Mouse (Mus musculus) heart, postnatal 10 days (tissue): ENCODE results near the gene Alox12b. TPM values are rescaled to one million over a fixed set of nuclear protein-coding genes. Genes with fewer than 3 reads are reported as not detected.
A peak's percentile ranks its signal among the peaks of the same experiment; 100 is the strongest.

Source experiments
- DNase-seq, 2 experiments: peaks; one replicate each; pipeline ENCODE4 v3.0.0; 2021
- intact Hi-C: fragments of 180-260 bp; cut with DNase I; formaldehyde crosslinking; loops from one replicate; pipeline ENCODE4 v1.15.1; 2025
- total RNA-seq, 2 experiments: library from RNA; stranded (reverse); gene quantifications; 2 replicates each; pipeline ENCODE4 v1.2.3; 2021

Alox12b gene
- total RNA-seq, 2 experiments from 2014 or later = not detected

- intact Hi-C loops = no loop called here
- DNase-seq = no peak
Observed at GRCm38 (mm10) chr11:69169313-69169712, 12.5 kb downstream of the Alox12b start.

DNA sequence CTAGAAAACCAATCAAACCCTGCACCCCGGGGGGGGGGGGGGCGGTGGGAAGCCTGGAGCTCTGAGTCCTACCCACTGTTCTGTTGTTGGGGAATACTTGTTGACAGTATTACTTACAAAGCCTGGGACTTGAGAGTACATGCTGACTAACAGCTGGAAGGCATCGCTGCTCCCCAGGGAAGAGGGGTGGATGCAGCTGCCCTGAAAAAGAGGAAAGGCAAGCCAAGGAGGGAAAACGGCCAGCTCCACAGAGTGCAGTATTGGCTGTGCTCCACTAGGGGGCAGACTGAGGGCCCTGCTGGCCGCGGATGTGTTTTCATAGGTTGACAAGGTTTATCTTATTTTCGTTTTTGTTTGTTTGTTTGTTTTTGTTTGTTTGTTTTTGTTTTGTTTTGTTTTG is 14.8 kb downstream of the Alox12b start:
- intact Hi-C loops = no loop called here
- DNase-seq = peak; percentile 90

DNA sequence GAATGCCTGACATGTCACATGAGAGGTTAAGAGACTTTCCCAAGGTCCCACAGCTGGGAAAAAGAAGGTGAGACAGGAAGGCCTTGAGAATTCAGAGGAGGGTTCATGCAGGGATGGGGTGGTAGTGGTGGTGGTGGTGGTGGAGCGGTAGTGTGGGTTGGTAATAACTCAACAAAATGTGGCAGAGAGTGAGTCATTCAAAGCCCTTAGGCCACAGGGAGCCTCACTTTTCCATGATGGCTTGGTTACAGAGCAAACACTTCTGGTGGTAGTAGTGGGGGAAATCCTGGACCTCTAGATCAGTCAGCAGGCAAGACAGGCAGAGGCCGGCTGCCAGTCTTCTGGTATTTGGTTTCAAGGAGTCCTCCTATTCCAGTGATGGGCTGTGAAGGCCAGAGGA is 15.8 kb downstream of the Alox12b start:
- DNase-seq = no peak
- intact Hi-C loops = no loop called here

DNA sequence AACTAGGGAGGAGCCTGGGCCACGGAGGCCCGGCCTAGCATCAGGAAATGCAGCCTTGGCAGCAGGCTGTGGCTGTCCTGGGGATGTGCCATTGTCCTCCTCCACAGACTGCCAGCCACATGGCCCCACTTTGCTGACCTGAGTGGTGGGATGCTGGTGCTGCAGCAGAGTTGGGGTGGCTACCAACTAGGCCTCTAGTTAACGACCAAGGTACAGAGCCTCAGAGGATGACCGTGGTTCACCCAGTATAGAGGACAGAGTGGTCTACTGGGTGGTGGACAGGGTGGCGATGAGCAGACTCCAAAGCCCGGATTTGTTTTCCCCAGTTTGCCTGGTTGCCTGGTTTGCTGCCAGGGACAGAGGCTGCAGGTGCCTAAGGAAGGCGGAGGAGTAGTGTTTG is 17.9 kb downstream of the Alox12b start:
- intact Hi-C loops = no loop called here

DNA sequence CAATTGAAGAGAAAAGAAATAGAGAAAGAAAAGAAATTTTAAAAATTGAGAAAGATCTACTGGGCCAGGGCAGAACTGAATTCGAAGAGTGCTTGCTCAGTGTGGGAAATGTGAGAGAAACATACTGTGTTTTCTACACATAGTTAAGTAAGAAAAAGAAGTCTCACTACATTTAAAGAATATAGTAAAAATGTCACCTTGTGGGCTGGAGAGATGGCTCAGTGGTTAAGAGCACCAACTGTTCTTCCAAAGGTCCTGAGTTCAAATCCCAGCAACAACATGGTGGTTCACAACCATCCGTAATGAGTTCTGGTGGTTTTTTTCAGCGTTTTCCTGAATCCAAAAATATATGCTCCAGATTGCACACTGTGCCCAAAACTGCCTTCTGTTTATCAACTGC is 21.7 kb downstream of the Alox12b start:
- no peak for DNase-seq
- intact Hi-C loops = no loop called here

More for the DNA sequence above, 17.9 kb downstream of the Alox12b start:
- no peak for DNase-seq

- DNase-seq = no peak
- intact Hi-C loops = no loop called here
Observed at GRCm38 (mm10) chr11:69179512-69179911, 22.7 kb downstream of the Alox12b start.

GRCm38 (mm10) chr11:69180120-69180519 is 23.3 kb downstream of the Alox12b start:
- intact Hi-C loops = no loop called here
- no peak for DNase-seq

DNA sequence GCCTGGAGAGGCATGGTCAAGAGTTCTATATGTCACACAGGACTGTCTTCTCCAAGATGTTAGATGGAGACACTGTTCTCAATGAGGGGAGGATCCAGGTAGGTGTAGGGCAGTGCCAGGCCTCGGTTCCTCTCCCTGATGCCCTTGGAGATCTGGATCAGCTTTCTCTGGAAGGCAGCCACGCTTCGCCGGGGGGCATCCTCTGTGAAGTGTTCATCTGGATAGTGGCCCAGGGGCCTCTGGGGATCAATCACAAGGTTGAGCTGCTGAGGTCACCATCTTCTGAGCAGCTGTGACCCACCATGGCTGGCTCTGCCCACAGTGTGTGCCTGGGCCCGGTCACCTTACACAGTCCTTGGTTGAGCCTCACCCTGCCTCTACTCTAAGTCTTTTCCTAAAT is 28.2 kb downstream of the Alox12b start:
- no peak for DNase-seq

GRCm38 (mm10) chr11:69185936-69186335 is 29.1 kb downstream of the Alox12b start:
- intact Hi-C loops = loop anchor here (5.0 kb wide), 1 partner anchor 331 kb away; no protein-coding TSS in a partner anchor
- DNase-seq = no peak

More for the DNA sequence above, 28.2 kb downstream of the Alox12b start:
- intact Hi-C loops = loop anchor here (5.0 kb wide), 1 partner anchor 332 kb away; no protein-coding TSS in a partner anchor

DNA sequence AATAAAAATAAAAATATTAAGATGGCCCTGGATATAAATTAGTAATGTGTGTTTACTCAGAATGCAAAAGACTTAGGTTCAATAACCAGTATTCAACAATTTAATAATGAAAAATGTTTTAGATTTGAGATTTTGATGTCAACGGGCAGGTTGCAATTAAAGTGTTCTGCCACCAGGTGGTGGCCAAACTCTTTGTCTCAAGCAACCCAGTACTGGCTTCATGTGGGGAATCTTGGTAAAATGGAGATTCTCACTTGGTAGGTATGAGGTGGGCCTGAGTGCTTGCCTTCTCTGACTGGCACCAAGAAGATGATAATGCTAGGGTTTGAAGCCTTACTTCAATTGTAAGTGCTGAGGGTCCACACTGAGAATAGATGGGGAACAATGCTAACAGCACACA is 36.1 kb downstream of the Alox12b start:
- peak; percentile 35 to 64 for DNase-seq
- intact Hi-C loops = loop anchor here (1.0 to 5.0 kb wide), 2 partner anchors 52 to 194 kb away; no protein-coding TSS in a partner anchor

DNA sequence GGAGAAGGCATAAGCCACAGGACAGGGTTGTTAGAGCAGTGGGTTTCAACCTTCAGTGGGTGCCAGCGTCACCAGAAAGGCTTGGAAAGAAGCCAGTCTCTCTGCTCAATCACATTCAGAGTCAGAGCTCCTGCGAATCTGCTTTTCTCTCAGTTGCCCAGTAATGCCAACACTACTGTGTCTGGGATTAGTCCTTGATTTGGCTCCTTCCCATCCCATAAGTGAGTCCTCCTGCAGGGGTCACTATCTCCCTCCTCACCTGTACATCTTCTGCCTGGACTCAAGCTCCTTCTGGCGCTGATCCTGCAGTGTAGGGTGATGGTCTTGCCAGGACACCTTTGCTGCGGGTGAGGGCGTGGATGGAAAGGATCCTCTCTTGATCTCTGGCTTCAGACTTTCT is 40.0 kb downstream of the Alox12b start:
- intact Hi-C loops = no loop called here
- DNase-seq = peak in 1 of 2 experiments; percentile 22

DNA sequence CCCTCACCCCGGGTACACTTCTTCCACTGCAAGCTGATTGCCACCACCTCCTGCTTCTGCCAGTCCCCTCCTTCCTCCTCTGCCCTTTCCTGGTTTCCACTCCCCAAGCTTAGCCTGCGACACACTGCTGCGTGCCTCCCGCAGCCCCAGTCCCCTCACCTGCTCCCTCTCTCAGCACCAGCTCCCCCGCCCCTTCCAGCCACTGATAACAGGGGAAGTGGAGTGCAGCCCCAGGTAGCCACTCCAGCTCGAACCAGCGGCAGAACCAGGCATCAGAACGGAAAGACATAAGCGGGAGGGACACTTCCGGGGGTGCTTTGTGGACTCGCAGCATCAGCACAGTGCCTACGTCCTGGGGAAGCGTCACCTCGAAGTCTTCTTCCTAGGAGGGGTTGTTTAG is 40.4 kb downstream of the Alox12b start:
- intact Hi-C loops = no loop called here
- DNase-seq = no peak

- intact Hi-C loops = no loop called here
Observed at GRCm38 (mm10) chr11:69197743-69198142, 41.0 kb downstream of the Alox12b start, which contains the start of gene Alox8. Gene Alox8, minus strand, starts transcription at chr11:69197843.

DNA sequence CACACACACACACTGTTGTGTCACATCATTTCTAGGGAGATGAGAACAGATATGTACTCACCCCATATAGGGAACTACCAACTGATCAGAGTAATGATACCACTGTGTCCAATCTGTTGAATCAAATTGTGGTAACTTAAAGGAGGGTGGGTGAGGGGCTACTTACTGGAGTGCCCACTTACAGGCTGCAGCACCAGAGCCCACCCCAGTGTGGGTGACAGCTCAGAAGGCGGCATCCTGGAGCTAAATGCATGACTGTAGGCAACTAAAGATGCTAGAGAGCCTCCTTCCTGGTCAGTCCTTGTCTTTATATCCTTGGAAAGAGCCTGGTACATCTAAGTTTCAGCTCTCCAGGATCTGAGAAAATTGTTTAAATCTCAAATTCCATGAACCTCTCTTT is 42.5 kb downstream of the Alox12b start:
- no peak for DNase-seq
- intact Hi-C loops = no loop called here

More at GRCm38 (mm10) chr11:69197743-69198142, 41.0 kb downstream of the Alox12b start, which contains the start of gene Alox8:
- DNase-seq = no peak

GRCm38 (mm10) chr11:69200231-69200630 is 43.4 kb downstream of the Alox12b start:
- no peak for DNase-seq
- intact Hi-C loops = no loop called here

DNA sequence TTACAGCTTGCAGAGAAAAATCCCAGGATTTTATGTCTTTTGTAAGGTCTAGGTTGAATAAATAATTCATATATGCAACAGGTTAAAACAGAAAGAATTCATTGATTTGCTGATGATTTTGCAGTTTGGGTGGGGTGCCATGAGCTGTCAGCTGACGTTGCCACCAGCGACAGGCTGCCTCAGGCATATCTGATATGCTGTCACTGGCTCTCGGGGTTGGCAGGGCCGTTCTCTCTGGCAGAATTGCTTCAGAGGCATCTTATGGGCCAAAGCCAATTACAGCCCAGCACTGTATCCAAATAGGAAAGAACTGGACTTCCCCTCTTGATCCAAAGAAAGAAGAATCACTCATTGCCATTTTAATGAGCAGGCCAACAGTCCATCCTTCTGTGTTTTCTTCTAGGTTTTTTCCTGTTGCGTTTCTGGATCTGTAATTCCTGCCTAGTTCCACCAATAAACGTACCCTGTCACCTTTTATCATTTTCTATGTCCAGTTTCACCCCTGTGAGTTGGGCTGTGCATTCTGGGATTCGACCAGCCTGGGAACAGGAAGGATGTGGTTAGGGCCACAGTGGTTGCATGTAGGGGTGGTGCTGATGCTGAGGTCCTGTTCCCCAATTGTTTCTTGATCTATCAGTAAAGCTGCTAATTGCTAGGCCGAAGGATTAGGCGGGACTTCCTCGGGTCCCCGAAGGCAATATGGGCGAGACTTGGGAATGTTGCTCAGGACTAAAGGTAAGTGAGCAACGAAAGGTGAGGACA is 45.9 kb downstream of the Alox12b start:
- intact Hi-C loops = no loop called here
- DNase-seq = no peak

- intact Hi-C loops = no loop called here
- no peak for DNase-seq
Observed at GRCm38 (mm10) chr11:69211431-69211830, 54.6 kb downstream of the Alox12b start.

- intact Hi-C loops = no loop called here
Observed at GRCm38 (mm10) chr11:69217411-69217810, 60.6 kb downstream of the Alox12b start.

DNA sequence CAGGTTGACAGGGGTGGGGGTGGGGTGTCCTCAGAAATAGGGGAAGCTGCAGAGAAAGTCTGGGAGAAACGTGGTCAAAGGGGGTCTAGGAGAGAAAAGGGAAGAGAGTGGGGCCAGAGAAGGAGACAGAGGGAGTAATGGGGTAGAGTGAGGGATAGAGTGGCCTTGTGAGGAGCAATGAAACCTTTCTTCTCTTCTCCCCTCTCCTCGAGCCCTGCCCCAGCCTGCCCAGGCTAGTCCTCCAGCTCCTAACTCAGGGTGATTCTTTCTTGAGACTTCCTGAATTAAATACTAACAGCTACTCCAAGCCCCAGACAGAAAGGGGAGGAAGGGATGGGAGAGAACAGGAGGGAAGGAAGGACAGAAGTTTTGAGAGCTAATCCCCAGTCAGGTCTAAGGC is 61.9 kb downstream of the Alox12b start:
- DNase-seq = no peak
- intact Hi-C loops = no loop called here

More at GRCm38 (mm10) chr11:69217411-69217810, 60.6 kb downstream of the Alox12b start:
- DNase-seq = no peak
